Mouse (Mus musculus) 3134 (cell line): ENCODE measurements around the gene Rtn1.
A peak's percentile ranks its signal among the peaks of the same experiment; 100 is the strongest.

Source experiments
- DNase-seq: peaks from one replicate; pipeline ENCODE4 v3.0.0-alpha.2; 2011; ENCODE audit warnings: low spot score; ENCODE audit not compliant: insufficient read length; ENCODE audit errors: extremely low read depth

Gene Rtn1

DNA sequence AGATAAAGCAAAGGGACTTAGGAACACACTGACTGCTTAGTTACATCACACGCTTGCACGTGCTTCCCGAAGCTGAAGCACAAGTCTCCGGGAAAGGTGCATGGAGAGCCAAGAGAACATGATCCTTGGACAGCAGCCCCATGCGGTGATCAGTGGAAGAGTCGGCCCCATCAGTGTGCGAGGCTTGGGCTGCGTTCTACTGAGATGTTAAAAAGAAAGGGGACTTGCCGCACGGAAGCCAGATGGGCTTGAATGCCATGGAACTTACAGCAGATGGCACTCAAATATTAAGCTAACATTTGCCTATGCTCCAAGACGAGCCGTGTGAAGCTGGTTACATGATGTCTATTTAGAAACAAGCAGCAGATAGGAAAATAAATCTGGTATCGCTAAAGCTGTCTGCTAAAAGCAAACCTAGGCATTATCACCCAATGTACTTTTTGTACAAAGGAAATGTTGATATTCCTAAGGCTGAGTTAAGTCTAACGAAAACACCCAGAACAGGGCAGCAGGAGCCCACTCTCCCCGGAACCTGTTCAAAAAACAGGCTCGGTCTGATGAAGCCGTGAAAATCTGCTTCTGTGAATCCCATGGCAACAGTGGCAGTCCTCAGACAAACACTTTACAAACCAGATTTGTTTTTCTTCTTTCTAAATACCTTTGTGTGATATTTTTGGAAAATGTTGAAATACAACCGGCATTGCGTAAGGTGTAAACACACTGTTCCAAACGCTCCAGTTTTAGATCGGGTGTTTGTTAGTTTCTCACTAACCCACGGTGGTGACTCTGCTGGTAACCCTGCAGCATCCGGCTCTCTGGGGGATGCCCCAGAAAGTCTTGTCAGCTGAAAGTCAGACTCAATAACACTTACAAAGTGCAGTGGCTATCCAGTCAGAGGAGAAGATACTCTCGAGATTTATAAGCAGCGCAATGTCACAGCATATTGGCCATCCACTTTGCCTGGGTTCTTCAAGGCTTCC lies 123.2 kb downstream of the Rtn1 start:
- no peak for DNase-seq

DNA sequence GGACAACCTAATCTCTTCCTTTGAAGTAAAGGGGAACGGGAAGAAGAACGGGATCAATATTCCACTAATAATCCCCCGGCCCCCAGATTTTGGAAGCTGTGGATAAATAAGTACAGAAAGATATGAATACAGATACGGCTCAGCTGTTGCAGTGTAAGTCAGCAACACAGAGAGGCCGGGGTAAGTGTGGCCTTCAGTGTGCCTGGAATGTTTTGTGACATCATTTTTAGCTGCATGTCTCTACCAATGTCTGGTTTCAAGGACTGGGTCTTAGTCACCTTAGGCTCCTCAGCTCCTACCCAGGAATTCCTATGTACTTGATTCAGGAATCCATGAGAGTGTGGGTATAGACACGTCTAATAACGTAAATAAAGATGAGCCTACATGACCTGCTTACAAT lies 124.3 kb downstream of the Rtn1 start:
- DNase-seq, result no peak

DNA sequence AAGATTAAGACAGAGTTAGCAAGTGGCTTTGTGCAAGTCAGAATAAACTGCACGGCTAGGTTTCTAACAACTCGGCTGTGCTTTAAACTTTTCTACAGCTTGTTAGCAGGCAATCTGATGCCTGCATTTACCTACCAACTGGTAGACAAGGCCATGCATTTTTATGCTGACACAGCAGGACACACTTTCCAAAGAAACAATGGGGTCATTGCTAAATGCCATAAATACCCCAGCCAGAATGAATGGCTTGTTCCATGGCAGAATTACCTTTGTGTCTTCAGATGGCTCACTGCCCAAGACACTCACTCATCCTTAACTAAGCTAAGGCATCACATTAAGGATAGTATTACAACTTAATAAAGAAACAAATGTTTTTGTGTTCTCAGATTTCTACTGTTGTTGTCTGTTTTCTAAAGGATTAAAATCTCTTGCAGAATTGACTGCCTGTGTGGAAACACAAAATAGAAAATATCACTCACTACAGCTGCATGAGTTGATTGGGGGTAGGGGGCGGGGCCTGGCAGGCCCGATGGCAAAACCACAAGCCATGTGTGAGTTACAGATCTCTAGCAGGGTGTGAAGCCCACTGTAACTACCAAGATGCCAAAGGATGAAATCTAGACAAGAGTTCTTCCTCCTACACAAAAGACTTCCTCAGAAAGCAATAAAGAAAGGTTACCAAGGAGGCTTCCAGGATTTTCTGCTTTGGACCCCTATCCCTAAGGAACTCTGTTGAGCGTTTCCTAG lies 129.6 kb downstream of the Rtn1 start:
- DNase-seq, result no peak

DNA sequence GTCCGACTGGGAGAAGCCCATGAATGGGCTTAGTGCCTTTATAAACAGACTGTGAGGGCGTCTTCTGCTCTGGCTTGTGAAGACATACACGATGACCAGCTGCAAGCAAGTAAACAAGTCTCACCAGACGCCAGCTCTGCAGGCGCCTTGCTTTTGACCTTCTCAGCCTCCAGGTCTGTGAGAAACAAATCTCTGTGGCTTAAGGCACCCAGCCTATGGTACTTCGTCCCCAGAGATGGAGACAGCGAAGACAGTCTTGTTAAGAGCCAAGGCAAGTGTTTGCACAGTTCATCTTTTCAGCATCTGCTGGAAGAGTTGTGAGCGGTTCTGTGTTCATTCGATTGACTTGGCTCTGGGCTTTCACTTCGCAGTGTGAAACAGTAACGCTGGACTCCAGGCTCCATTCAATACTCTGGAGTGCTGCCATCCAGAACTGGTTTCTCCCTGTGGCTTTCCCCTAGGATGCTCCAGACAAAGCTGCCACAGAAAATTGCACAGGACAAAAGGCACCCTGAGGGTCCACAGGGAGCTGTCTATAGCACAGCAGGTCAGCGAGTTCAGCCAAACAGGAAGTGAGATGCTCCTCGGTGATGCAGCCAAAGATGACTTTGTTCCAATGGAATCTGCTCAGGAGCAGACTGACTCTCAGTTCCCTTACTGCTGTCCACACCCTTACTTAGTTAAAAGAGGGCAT lies 135.0 kb downstream of the Rtn1 start:
- DNase-seq, result peak; percentile 27

DNA sequence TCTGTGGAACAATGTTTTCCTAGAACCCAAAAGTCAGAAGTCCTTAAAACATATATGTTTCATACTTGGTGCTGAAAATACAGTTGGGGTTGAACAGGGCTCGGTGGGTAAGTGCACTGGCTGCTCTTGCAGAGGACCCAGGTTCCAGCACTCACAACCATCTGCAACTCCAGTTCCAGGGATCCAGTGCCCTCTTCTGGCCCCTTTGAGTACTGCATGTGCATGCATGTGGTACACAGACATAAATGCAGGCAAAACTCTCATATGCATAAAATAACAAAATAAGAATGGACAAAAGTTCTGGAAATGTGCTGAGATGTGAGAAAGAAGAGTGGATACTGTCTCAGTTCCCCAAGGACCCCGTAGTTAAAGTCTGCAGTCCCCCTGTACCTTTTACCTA lies 141.2 kb downstream of the Rtn1 start:
- DNase-seq, result no peak

DNA sequence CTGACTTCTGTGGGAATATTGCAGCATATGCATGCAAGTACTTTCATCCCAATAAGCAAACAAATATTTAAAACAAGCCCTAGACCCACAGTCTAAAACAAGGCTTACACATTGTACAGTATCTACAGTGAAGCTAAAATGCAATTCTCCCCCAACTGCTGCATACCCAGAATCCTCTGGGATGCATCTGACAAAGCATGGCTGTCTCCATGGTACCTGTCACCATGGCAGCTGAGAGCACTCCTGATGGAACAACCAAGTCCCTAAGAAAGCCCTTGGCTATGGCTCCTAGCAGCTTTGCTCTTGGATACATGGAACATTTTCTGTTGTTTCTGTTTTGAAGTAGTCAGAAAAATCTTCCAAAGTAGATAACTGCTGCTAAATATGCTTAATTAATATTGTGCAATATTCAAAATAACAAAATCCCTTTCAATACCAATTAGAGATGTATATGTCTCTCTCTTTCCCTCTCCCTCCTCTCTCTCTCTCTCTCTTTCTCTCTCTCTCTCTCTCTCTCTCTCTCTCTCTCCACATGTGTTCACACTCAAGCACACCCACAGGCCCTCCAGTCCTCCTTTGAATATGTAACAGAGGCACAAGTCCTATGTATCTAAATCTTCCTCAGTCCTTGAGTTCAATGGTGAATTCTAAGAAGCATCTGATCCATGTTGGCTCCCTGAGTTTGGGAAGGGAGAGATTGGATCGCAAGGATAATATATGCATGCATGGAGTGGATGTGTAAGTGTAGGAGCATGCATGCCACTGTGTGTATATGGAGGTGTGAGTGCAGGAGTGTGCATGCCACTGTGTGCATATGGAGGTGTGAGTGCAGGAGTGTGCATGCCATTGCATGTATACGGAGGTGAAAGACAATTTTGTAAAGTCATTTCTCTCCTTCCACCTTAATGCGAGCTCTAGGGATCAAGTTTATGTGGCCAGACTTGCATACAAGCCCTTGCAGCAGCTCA lies 143.3 kb downstream of the Rtn1 start:
- DNase-seq, result no peak

DNA sequence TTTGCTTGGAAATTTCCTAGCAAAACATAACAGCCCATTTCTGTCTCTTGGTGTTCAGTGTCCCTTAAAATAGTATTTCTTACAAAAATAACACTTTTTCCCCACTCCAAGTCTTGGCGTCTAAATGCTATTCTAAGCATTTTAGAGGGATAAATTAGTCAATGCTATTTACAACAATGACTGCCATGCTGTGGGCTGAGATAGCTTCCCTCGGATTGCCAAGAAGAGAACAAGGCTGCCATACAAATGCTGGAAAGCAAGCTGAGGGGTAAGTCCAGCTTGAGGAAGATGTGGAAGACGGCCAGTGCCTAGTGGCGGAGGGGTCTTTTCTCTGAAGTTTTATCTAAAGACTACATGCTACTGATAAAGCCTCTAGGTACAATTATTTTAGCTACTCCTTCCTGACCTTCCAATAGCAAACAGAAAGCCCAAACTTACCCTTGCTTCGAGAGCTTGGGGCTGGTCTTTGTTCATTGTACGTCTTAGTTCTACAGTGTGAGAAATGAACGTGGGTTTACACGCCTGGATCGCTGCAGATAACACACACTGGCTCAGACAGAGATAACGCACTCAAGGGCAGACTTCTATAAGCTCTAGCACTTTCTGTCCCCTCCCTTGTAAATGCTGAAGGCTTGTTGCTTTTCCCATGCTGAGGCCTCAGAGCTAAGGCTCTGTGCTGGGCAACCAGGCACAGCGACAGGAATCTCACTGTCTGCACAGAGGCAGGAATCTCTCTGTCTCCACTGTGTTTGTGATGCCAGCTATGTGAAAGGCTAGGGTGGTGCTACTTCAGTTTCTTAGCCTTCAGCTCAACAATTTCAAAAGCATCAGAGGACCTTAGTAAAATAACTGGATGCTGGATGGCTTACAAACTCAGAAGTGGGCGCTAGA lies 145.4 kb downstream of the Rtn1 start:
- no peak for DNase-seq

DNA sequence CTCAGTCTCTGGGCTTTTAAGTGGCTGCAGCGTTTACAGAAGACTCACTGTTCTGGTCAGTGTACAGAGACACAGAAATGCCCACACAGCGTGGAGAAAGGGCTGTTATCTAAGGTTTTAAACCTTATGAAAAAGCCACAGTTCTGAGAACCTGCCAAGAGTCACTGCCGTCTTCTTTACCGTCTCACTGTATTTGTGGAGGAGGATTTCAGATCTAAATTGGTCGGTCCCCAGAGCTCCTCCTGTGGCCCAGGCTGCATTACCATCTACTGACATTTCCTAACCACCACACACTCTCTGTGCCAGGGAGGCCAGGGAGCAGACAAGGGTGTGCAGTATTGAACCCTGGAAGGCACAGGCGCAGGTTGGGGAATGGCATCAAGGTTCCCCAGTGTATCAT lies 151.9 kb downstream of the Rtn1 start:
- DNase-seq, result no peak

DNA sequence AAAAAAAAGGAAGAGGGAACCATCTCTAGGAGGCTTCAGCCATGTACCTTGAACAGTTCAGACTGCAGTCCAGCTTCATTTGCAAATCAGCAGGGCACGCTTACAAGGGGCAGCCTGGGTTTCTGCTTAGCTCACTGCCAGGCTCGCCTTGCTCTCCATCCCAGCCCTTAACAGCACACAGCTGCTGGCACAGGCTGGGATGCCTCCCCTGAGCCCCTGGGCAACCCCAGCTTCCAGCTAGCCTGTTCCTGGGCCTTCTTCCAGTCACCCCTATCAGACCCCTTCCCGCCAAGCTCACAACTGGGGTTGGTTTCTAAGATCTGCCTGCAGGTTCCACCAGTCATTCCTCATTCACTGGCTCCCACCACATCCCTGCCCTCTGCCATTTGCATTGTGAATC lies 155.8 kb downstream of the Rtn1 start:
- DNase-seq, result no peak

DNA sequence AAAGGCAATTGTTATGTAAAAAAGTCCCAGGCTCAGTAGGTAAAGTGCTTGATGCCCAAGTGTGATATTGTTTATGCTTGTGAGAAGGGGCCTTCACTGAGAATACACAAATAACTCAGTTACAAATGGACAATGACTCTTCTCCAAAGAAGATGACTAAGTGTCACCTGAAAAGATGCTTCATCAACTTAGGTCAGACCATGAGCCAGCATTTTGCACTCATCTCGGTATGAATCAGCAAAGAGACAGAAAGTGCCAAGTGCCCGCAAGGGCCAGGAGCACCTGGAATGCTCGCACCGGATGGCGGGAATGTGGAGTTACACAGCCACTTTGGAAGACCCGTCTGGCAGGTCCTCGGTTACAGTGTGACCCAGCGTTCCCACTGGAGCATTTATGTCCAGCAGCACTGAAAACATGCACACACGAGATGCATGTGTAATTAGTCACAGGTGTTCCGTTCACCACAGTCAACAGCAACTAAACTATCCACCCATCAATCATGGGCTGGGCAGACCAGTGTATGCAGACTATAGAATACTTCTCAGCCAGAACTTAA lies 156.9 kb downstream of the Rtn1 start:
- DNase-seq, result peak; percentile 67

DNA sequence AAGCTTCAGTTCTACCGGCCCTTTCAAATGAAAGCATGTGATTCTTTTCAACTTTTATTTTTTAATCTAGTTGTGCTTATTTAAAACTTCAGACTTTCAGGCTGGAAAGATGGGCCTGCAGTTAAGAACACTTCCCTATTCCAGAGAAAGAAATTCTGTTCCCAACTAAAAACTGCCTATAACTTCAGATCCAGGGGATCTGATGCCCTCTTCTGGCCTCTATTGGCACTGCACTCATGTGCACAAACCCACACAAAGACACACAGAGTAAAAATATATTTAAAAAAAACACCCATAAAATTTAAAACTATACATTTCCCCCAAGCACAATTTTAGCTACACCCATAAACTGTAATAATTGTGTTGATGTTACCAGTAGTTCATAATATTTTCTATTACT lies 163.9 kb downstream of the Rtn1 start:
- no peak for DNase-seq

DNA sequence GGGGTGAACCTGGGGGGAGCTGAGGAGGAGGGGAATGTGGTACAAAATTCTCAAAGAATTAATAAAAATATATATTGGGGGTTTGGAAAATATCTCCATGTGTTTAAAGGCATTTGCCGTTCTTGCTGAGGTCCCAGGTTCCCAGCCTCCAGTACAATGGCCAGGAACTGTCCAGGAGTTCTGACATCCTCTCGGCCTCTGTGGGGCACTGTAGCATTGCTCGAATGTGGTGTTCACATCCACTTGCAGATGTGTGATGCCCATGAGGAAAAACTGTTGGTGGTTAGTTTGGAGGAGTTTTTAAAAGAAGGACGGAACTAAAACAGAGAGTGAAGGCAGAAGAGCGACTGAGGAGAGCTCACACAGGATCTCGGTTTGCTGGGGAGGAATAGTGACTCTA lies 166.0 kb downstream of the Rtn1 start:
- DNase-seq, result no peak

DNA sequence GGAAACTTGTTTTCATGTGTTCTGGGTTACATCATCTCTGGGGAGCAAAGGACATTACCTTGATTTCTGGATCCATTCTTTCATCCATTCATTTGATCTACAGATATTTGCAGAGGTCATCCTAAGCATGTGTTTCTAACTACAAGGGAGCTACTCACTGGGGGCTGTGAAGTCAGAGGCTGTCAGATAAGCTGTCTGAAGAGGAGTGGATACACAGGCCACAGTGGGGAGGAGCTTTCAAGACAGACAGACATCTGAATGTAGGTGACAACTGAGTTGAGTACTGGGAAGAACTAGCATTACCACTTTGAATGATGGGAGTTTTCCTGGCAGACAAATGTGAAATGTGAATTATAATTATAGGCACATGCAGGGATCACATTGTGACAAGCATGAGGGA lies 168.3 kb downstream of the Rtn1 start:
- no peak for DNase-seq

DNA sequence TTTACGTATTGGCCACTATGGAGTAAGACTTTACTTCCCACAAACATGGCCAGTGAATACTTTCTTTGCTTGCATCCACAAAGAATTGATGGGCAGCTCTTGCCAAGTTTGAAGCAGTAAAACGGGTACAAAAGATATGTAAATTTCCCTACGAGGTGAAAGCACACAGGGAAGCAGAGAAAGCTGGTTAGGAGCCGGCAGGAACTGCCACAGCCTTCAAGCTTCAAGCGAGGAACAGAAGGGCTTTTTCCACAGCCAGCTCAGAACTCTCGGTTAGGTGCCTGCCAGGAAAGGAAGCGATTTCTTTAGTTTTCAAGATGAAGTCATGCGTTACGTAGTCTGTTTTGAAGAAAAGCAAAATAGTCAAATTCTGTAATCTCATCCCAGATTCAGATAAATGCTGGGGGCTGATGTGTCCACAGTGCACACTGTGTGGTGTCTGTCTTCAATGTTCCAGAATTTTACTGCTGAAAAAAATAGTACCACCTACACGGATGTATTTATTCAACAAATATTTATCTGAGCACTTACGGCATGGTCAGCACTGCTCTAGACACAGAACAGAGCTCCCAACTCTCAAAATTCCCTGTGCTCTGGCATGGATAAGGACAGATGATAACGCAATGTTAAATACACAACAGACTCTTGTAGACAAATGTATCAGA lies 169.5 kb downstream of the Rtn1 start:
- no peak for DNase-seq

DNA sequence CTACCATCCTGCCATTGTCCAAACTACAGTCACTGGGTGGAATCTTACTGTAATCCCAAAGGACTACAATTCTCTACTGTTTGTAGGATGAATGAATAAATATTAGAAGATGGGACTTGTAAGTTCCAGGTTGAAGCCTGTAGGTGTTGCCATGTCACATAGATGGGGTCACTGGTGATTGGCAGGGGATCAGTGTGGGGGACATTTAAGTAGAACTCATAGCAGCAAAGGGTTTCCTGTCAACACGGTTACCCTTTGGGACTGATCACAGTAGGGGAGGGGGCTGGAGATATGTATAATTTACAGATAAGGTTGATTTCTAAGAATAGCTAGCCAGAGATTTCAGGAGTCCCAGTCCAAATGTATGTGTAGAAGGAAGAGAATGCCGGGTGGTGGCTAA lies 171.6 kb downstream of the Rtn1 start:
- no peak for DNase-seq

DNA sequence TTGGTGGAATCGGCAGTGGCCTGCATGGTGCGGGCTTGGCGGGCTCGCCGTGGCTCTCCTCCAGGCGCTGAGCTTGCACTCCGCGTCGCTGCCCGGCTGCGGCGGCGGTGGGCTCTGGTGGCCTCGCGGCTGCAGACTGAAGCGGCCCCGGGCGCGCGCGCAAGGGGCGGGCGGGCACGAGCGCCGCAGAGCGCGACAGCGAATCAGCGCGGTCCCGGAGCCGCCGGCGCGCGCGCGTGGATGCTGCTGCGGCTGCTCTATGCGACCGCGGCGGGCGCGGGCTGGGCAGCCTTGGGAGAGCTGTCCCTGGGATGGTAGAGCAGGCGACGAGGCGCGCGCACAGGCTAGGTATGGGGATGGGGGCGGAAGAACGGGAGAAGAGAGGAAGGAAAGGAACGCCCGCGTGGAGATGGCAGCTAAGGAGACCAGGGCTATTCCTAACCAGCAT lies 172.3 kb downstream of the Rtn1 start:
- DNase-seq, result no peak

DNA sequence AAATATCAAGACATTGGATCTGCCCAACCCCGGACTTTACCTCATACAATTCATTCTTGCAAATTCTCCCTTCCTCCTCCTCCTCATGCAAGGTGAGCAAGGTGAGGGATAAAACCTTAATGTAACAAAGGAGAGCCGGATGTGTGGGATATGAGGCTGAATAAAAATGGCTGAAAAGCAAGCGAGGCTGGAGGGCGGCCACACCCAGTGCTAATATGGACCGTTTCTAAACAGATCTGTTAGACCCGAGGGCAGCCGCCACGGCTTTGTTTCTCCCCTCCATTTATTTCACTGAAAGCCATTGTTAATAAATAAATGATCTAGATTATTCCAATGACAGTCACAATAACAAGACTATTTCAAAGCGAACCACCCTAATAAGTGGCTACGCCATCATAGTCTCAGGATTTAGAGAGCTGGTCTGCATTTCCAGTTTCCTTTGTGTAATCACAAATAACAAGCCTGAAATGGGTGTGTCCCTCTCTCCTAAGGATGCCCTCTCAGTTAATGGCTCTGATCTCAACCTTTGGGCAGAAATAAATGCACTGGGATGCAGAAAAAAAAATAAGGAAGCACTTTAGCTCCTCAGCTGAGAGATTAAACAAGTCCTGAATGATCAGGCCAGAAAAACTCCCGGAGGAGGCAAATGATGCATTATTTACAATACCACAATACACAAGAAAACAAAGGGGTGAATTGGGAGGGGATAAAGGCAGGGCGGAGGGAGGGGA lies 173.1 kb downstream of the Rtn1 start:
- no peak for DNase-seq

DNA sequence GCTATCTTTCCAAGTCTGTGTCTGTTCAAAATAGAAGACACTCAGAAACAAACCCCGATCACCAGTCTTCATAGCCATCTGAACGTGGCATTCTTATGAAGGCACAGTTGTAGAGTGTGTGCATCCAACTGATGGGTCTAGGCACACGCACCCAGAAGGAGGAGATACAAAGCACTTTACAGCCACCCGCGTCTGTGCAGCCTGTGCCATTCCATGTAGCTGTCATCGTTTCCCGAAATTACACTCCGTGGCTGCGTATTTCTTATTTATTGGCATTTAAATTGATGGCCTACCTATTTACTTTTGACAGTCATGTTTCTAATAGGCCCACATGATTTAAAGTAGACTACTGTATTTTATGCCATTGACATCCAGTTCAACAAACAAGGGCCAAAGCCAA lies 173.9 kb downstream of the Rtn1 start:
- no peak for DNase-seq
